Mouse (Mus musculus): ENCODE results near the gene Tenm2.

Gene Tenm2

GRCm38 (mm10) chr11:36041411-36041810 lies 1194.4 kb downstream of the Tenm2 start:
- no peaks in the 10 kb centered on the region for H3K27me3 ChIP-seq (ENCODE audit: control insufficient read depth, insufficient read depth, low read length, poor library complexity, severe bottlenecking)
- no peak for DNase-seq (ENCODE audit: low read depth, low spot score)
- H3K36me3 ChIP-seq (ENCODE audit: control insufficient read depth, insufficient read depth, low read length, poor library complexity, severe bottlenecking), result no peaks in the 10 kb centered on the region

DNA sequence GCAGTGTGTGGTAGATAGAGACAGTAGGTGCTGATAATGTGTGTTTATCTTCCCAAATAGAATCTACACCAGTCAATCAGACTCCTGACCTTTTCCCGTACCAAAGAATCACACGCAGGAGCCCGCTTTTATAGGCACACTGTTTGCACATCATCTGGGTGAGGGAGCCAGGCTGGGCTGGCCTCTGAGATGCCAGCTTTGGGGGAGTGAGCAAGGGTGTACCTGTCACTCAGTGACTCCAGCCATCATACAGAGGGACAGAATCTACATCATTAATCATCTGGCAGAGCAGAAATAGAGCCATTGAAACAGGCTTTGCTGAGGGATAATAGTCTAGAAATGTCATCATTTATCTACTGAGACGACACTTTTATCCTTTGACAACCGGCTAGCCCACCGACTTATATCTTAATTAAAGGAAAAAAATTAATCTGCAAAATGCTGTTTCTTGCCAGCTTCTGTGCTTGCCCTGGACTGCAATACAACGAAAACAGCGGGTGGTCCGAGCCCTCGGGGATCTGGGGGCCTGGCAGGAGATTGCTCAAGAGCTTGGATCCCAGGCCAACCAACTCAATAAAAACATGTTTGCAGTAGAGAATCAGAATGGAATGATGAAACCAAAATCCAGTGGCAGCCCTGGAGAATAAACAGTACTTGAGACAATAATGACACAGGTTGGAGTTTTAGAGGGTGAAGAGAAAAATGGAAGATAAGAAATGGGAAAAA lies 1195.1 kb downstream of the Tenm2 start:
- Histone ChIP-seq H3K27me3 (ENCODE audit: control insufficient read depth, insufficient read depth, low read length, poor library complexity, severe bottlenecking) (no peaks in the 10 kb centered on the region), H3K36me3 (ENCODE audit: control insufficient read depth, insufficient read depth, low read length, poor library complexity, severe bottlenecking) (no peaks in the 10 kb centered on the region)
- no peak for DNase-seq (ENCODE audit: low read depth, low spot score)

DNA sequence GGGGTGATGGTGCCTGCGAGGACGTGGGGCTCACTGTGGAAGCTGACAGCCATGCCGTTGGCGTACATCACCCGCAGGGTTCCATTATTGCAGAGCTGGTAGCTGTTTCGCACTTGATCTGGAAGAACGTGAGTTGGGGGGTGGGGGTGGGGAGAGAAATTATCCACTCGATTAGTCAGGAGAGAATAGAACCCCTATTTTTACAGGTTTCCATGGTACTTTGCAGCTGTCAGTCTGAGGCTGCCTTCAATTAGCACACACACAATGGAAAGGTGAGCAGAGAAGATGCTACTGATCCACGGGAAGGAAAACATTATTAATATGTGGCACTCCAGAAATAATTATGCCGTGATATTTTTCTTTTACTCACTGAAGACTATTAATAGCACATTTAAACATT lies 1195.9 kb downstream of the Tenm2 start:
- no peak for DNase-seq (ENCODE audit: low read depth, low spot score)
- H3K27me3 ChIP-seq (ENCODE audit: control insufficient read depth, insufficient read depth, low read length, poor library complexity, severe bottlenecking), result no peaks in the 10 kb centered on the region
- no peaks in the 10 kb centered on the region for H3K36me3 ChIP-seq (ENCODE audit: control insufficient read depth, insufficient read depth, low read length, poor library complexity, severe bottlenecking)

- no peaks in the 10 kb centered on the region for H3K27me3 ChIP-seq (ENCODE audit: control insufficient read depth, insufficient read depth, low read length, poor library complexity, severe bottlenecking)
- no peak for DNase-seq (ENCODE audit: low read depth, low spot score)
- no peaks in the 10 kb centered on the region for H3K36me3 ChIP-seq (ENCODE audit: control insufficient read depth, insufficient read depth, low read length, poor library complexity, severe bottlenecking)
Measured at GRCm38 (mm10) chr11:36038386-36038785, 1197.4 kb downstream of the Tenm2 start.

DNA sequence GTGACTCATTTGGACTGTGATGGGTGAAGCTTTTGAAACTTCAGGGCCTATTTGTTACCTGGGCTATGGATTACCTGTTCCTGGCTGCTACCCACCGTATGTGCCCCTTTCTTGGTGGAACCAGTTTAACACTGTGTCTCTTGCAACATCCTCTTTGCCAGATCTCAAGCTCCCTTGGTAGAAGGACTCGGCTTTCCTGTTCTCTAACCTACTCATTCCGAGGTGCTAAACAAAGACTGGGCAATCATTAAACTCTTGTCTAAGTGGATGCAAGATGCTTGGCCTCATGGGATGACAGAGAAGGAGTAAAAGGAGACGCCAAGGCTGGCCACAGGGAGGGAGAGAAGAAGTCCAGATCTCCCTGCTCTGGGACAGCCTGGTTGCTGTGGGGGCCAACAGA lies 1198.5 kb downstream of the Tenm2 start:
- DNase-seq (ENCODE audit: low read depth, low spot score), result no peak
- Histone ChIP-seq H3K27me3 (ENCODE audit: control insufficient read depth, insufficient read depth, low read length, poor library complexity, severe bottlenecking) (no peaks in the 10 kb centered on the region), H3K36me3 (ENCODE audit: control insufficient read depth, insufficient read depth, low read length, poor library complexity, severe bottlenecking) (no peaks in the 10 kb centered on the region)

- Histone ChIP-seq H3K27me3 (ENCODE audit: control insufficient read depth, insufficient read depth, low read length, poor library complexity, severe bottlenecking) (no peaks in the 10 kb centered on the region), H3K36me3 (ENCODE audit: control insufficient read depth, insufficient read depth, low read length, poor library complexity, severe bottlenecking) (no peaks in the 10 kb centered on the region)
- DNase-seq (ENCODE audit: low read depth, low spot score), result no peak
Measured at GRCm38 (mm10) chr11:36036061-36036695, 1199.6 kb downstream of the Tenm2 start.

DNA sequence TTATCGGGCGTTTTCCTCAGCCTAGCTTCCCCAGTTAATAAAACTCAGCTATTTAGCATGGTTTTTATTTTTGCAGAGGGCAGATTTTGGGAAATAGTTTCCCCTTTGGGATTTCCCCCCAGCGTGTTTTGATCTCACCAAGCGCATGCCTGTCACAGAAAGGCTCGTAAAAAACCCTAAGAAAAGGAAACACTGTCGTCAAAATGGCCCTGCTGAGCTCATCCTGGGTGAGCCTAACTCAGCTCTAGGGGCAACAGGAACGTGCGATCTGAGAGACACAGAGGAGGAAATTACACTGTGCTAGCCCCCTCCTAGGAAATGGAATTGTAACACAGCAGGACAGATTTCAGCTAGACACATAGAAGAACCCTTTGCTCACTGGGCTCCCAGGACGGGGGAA lies 1204.0 kb downstream of the Tenm2 start:
- no peak for DNase-seq (ENCODE audit: low read depth, low spot score)

DNA sequence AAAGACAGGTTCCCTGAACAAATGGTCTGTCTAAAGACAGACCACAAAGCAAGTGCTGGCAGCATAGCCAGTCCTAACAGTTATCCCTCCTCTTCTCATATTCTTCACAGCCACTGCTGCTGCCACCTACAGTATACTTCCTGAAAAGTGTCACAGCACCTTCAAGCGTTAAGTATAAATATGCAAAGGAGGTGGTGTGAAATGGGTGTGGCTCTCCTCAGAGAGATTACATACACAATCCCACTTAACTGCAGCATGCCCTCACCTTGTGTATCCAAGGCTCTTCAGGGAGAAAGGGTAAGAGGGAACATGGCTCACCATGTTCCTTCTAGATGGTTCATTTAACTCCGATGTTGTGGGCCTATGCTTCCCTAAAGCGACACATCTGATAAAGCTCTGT lies 1215.8 kb downstream of the Tenm2 start:
- DNase-seq (ENCODE audit: low read depth, low spot score), result no peak
- Histone ChIP-seq H3K36me3 (ENCODE audit: control insufficient read depth, insufficient read depth, low read length, poor library complexity, severe bottlenecking) (no peaks in the 10 kb centered on the region), H3K27me3 (ENCODE audit: control insufficient read depth, insufficient read depth, low read length, poor library complexity, severe bottlenecking) (no peaks in the 10 kb centered on the region)

More for the DNA sequence above, 1204.0 kb downstream of the Tenm2 start:
- H3K36me3 ChIP-seq (ENCODE audit: control insufficient read depth, insufficient read depth, low read length, poor library complexity, severe bottlenecking), result no peaks in the 10 kb centered on the region
- H3K27me3 ChIP-seq (ENCODE audit: control insufficient read depth, insufficient read depth, low read length, poor library complexity, severe bottlenecking), result no peaks in the 10 kb centered on the region

DNA sequence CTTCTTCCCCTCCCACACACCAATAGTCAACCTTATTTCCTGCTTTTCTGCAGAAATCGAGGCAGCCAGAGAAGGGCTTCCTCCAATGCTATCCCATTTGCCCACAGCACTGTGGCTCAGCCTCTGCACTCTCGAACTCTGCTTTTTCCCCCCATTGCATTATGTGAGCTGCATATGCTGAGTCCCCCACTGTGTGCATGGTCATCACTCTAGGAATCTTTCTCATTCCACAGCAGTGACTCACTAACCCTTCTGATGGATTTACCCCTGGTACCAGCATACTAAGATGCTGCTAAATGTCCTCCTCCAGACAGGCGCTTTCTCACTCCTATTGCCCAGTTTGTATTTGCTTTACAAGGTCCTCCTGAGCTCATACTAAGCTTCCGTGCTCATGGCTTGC lies 1222.6 kb downstream of the Tenm2 start:
- no peaks in the 10 kb centered on the region for H3K36me3 ChIP-seq (ENCODE audit: control insufficient read depth, insufficient read depth, low read length, poor library complexity, severe bottlenecking)
- no peak for DNase-seq (ENCODE audit: low read depth, low spot score)

DNA sequence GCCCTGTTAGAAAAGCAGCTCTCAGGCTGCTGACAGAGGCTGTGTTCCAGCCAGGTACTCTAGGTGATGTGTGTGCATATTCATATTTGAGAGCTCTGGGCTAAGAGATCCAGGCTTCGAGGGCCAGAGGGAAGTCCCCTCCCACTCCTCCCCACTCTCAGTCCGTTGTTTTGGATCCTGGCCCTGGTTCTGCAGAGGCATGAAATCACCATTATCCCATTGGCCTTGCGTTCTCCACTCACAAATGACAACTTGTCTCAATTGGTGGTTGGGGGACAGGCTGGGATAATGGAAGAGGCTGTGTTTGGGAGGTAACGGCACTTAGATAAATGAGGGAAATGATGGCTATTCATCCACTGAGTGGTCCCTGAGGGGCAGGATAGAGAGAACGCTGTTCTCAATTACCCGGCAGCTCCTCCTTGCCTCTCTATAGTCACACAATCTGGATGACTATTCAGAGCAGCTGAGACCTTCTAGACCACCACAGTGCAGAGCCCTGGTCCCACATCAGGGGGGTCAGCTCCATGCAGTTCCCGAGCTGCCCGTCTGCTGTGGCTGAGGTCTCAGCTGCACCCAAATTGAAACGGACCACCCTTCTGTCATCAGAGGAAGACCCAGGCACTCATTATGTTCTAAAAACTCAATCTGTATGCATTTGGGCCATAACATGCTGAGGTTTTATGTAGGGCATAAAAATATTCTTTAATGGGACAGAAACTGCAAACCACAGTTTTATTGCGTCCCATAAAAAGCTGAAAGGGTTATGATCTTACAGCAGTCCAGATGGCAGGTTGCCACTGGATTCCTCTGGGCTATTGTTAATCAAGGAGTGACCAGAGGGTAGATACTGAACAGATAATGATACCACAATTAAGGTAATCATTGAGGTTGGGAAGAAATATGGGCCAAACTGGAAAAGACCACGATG lies 1226.2 kb downstream of the Tenm2 start:
- H3K27me3 ChIP-seq (ENCODE audit: control insufficient read depth, insufficient read depth, low read length, poor library complexity, severe bottlenecking), result no peaks in the 10 kb centered on the region
- no peaks in the 10 kb centered on the region for H3K36me3 ChIP-seq (ENCODE audit: control insufficient read depth, insufficient read depth, low read length, poor library complexity, severe bottlenecking)
- no peak for DNase-seq (ENCODE audit: low read depth, low spot score)

More for the DNA sequence above, 1222.6 kb downstream of the Tenm2 start:
- H3K27me3 ChIP-seq (ENCODE audit: control insufficient read depth, insufficient read depth, low read length, poor library complexity, severe bottlenecking), result no peaks in the 10 kb centered on the region

DNA sequence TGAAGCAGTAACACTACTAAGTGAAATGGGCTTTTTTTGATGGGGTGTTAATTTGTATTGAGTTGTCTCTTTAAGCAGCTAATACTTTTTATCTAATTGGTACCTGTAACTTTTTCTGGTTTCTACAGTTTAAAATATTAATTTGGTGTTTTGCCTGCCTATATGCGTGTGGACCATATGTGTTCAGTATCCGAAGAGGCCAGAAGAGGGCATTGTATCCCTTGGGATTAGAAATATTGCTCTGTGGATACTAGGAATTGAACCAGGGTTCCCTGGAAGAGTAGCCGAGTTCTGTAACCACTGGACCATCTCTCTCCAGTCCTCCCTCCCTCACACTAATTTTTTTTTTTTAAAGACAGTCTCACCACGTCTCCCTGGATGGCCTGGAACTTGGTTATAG lies 1232.9 kb downstream of the Tenm2 start:
- Histone ChIP-seq H3K36me3 (ENCODE audit: control insufficient read depth, insufficient read depth, low read length, poor library complexity, severe bottlenecking) (no peaks in the 10 kb centered on the region), H3K27me3 (ENCODE audit: control insufficient read depth, insufficient read depth, low read length, poor library complexity, severe bottlenecking) (no peaks in the 10 kb centered on the region; the same call in 1 of the 2 replicates)
- DNase-seq (ENCODE audit: low read depth, low spot score), result no peak

DNA sequence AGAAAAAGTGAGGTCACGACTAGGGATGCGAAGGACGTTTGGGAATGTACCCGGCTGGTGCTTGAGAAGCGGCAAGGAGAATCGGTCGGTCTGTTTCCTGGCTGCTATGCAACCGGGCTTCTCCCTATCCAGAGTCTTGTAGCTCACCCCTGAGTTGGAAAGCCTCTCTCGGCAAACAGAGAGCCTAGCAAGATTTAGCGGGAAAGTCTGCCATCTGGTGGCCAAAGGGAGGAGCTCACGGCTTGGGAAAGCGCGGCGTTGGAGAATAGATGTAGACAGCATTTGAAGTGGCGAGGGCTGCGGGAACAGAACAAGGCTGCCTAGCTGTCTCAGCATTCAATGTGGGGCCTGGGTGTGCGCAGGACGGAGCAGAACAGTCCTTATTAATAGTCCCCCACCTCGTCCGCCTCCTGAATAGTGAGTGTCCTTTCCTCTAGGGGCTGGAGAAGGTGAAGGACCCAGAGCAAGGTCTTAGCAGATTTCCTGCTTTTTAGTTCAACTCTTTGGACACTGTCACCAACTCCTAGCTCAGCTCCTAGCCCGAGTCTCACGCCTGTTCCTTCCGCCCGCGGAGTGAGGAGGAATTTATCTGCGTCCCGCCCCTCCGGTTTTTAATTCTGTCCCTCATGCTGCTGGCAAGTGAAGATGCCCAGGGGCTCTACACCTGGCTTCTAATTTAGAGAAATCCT lies 1234.3 kb downstream of the Tenm2 start:
- H3K27me3 ChIP-seq (ENCODE audit: control insufficient read depth, insufficient read depth, low read length, poor library complexity, severe bottlenecking), result no peaks in the 10 kb centered on the region; the same call in 1 of the 2 replicates
- peak; percentile 55 for DNase-seq (ENCODE audit: low read depth, low spot score)
- H3K36me3 ChIP-seq (ENCODE audit: control insufficient read depth, insufficient read depth, low read length, poor library complexity, severe bottlenecking), result no peaks in the 10 kb centered on the region

DNA sequence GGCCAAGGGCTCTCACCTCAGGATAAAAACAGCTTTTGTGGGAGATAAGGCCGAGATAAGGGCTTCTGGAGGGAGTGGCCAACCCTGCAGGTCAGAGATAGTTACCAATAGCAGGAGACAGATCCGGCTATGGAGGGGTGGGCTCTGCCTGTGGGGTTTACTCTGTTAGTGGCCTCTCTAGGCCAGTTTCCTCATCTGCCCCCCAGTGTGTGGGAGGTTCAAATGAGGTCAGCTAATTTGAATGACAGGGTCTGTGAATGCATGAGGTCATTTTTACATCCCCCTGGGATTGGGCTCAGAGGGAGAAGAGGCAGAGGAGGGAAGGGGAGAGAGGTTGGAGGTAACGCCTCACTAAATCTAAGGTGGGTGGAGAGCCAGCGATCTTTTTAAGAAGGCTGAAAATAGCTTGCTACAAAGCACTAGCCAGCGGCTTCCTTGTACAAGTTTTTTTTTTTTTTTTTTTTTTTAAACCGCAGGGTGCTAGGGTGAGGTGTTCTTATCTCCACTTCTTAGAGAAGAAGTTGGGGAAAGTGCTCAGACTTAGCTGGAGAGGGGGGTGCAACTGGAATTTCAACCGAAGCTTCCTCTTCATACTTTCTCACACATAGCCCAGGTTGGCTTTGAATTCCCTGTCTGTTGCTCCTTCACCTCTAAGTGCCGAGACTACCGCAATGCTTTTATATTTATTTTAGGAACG lies 1235.0 kb downstream of the Tenm2 start:
- Histone ChIP-seq H3K27me3 (ENCODE audit: control insufficient read depth, insufficient read depth, low read length, poor library complexity, severe bottlenecking) (no peaks in the 10 kb centered on the region; the same call in 1 of the 2 replicates), H3K36me3 (ENCODE audit: control insufficient read depth, insufficient read depth, low read length, poor library complexity, severe bottlenecking) (no peaks in the 10 kb centered on the region)
- no peak for DNase-seq (ENCODE audit: low read depth, low spot score)

- H3K36me3 ChIP-seq (ENCODE audit: control insufficient read depth, insufficient read depth, low read length, poor library complexity, severe bottlenecking), result no peaks in the 10 kb centered on the region
- no peaks in the 10 kb centered on the region; the same call in 1 of the 2 replicates for H3K27me3 ChIP-seq (ENCODE audit: control insufficient read depth, insufficient read depth, low read length, poor library complexity, severe bottlenecking)
Measured at GRCm38 (mm10) chr11:36000038-36000437, 1235.7 kb downstream of the Tenm2 start.

More at GRCm38 (mm10) chr11:36000038-36000437, 1235.7 kb downstream of the Tenm2 start:
- no peak for DNase-seq (ENCODE audit: low read depth, low spot score)
